Mouse (Mus musculus) hindbrain, embryonic 10.5 days (tissue): ENCODE results near the gene Rel. TPM values are rescaled to one million over a fixed set of nuclear protein-coding genes. Genes with fewer than 3 reads are reported as not detected.

Source experiments
- DNase-seq: peaks from one replicate; pipeline ENCODE4 v3.0.0-alpha.2; 2017; ENCODE audit warnings: low spot score
- H3K27ac ChIP-seq: fragments of 300-500 bp; sonication (generic); 2 replicates; pipeline ENCODE4 v1.5.1; 2016; ENCODE audit warnings: mild to moderate bottlenecking, moderate library complexity
- H3K27me3 ChIP-seq: fragments of 300-500 bp; sonication (generic); 2 replicates; pipeline ENCODE4 v1.6.1; 2016; ENCODE audit warnings: mild to moderate bottlenecking; ENCODE audit not compliant: poor library complexity, insufficient read depth, severe bottlenecking
- H3K36me3 ChIP-seq: fragments of 300-500 bp; sonication (generic); 2 replicates; pipeline ENCODE4 v1.6.1; 2016; ENCODE audit warnings: mild to moderate bottlenecking, moderate library complexity
- H3K4me1 ChIP-seq: fragments of 300-500 bp; sonication (generic); replicated peaks from 2 replicates; pipeline ENCODE4 v1.6.1; 2016; ENCODE audit warnings: mild to moderate bottlenecking
- H3K4me3 ChIP-seq: fragments of 300-500 bp; sonication (generic); 2 replicates; pipeline ENCODE4 v1.5.1; 2016; ENCODE audit warnings: mild to moderate bottlenecking, moderate library complexity
- H3K9me3 ChIP-seq: fragments of 300-500 bp; sonication (generic); 2 replicates; pipeline ENCODE4 v1.6.1; 2016; ENCODE audit warnings: mild to moderate bottlenecking, moderate library complexity
- WGBS: fragments of 180-500 bp; shearing (Covaris S2); methylation state at CpG from one replicate; pipeline ENCODE4 v1.1.7; 2016; 5-methylcytosine and 5-hydroxymethylcytosine counted together
- polyA plus RNA-seq: library from polyadenylated mRNA; unstranded; fragments of >200 nt; fragmentation: Nextera tagmentation; extraction: Ambion mirVana; gene quantifications from 2 replicates; pipeline ENCODE4 v1.2.1, GENCODE M21; 2016

Rel gene
- polyA plus RNA-seq, 1 experiment from 2014 or later, result 0.35 TPM

GRCm38 (mm10) chr11:23699414-23700095 lies 71.2 kb downstream of the Rel start:
- no peaks in the 10 kb centered on the region for H3K27me3 ChIP-seq
- no peaks in the 10 kb centered on the region for H3K9me3 ChIP-seq
- 83% methylated on average over 3 of the region's 3 CpGs for WGBS
- H3K4me1 ChIP-seq, result no peaks in the 10 kb centered on the region
- DNase-seq, result no peak
- no peak overlapping the region for H3K27ac ChIP-seq
- H3K36me3 ChIP-seq, result peaks cover 31% of the 10 kb centered on the region
- no peak overlapping the region for H3K4me3 ChIP-seq

DNA sequence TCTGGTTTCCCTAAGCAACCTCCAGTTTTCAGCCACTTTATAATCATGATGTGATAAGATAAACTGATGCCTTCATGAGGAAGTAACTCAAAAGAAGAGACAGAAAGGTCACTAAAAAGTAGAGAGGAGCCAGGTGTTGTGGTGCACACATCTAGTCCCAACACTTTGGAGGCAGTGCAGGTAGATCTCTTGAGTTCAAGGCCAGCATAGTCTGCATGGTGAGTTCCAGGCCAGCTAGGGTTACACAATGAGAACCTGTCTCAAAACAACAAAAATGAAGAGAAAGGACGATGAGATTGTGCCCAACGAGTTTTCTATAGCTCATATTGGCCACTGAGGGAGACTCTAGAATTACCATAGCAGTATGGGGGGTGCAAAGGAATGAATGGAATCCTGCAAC lies 72.2 kb downstream of the Rel start:
- no peak overlapping the region for H3K4me3 ChIP-seq
- H3K4me1 ChIP-seq, result no peaks in the 10 kb centered on the region
- no peak overlapping the region for H3K27ac ChIP-seq
- 70% methylated on average over 2 of the region's 2 CpGs for WGBS
- no peaks in the 10 kb centered on the region for H3K9me3 ChIP-seq
- H3K27me3 ChIP-seq, result no peaks in the 10 kb centered on the region
- no peak for DNase-seq
- peaks cover 30% of the 10 kb centered on the region for H3K36me3 ChIP-seq

- no peaks in the 10 kb centered on the region for H3K27me3 ChIP-seq
- no peak overlapping the region for H3K4me3 ChIP-seq
- H3K27ac ChIP-seq, result no peak overlapping the region
- no peaks in the 10 kb centered on the region for H3K4me1 ChIP-seq
- peaks cover 26% of the 10 kb centered on the region for H3K36me3 ChIP-seq
- H3K9me3 ChIP-seq, result no peaks in the 10 kb centered on the region
- no peak for DNase-seq
Measured at GRCm38 (mm10) chr11:23695847-23696246, 74.9 kb downstream of the Rel start.

- no peak for DNase-seq
- 94% methylated on average over 2 of the region's 2 CpGs for WGBS
- H3K4me1 ChIP-seq, result no peaks in the 10 kb centered on the region
Measured at GRCm38 (mm10) chr11:23693286-23693685, 77.5 kb downstream of the Rel start.

DNA sequence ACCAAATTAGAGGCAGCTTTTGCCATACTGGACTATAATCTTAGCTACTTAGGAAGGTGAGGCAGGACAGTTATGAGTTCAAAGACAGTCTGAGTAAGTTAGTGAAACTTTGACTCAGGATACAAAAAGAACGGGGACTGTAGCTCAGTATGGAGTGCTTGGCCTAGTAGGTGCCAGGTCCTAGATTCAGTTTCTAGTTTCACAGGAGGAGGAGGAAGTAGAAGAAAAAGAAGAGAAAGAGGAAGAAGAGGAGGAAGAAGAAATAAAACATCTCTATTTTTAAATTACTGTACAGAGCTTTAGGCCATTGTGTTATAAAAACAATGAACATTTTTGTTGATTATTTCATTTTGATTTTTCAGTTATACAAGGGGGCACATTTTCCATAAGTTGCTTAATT lies 82.7 kb downstream of the Rel start:
- no peak overlapping the region for H3K27ac ChIP-seq
- DNase-seq, result no peak
- no peaks in the 10 kb centered on the region for H3K9me3 ChIP-seq
- 95% methylated on average over 1 of the region's 1 CpGs for WGBS
- H3K27me3 ChIP-seq, result no peaks in the 10 kb centered on the region
- peaks cover 32% of the 10 kb centered on the region for H3K36me3 ChIP-seq
- H3K4me1 ChIP-seq, result no peaks in the 10 kb centered on the region
- no peak overlapping the region for H3K4me3 ChIP-seq

More at GRCm38 (mm10) chr11:23693286-23693685, 77.5 kb downstream of the Rel start:
- peaks cover 26% of the 10 kb centered on the region for H3K36me3 ChIP-seq
- H3K9me3 ChIP-seq, result no peaks in the 10 kb centered on the region
- no peaks in the 10 kb centered on the region for H3K27me3 ChIP-seq
- no peak overlapping the region for H3K4me3 ChIP-seq
- no peak overlapping the region for H3K27ac ChIP-seq

Other genes with a start within 250 kb of the Rel start
- gene 1700093K21Rik, start 249.8 kb downstream of the Rel start, polyA plus RNA-seq, result not detected in 2 replicates
- gene 0610010F05Rik, start 137.3 kb downstream of the Rel start, polyA plus RNA-seq, result 41.7 and 50.7 TPM in 2 replicates
- 17.7 and 20.5 TPM in 2 replicates for gene Pus10, start 105.3 kb downstream of the Rel start, polyA plus RNA-seq
- gene Pex13, start 105.0 kb downstream of the Rel start, polyA plus RNA-seq, result 28.8 and 37.8 TPM in 2 replicates
- 17.2 and 17.5 TPM in 2 replicates for gene Papolg, start 124.3 kb upstream of the Rel start, polyA plus RNA-seq